Mouse (Mus musculus) T-helper 1 cell (primary cell): ENCODE results near the gene Ush1g.

ENCODE experiments used
- in situ Hi-C: fragments of 300-600 bp; cut with MboI, MseI; formaldehyde crosslinking; loops from one replicate; pipeline ENCODE4 v1.15.1; 2025; ENCODE audit warnings: high pct_unique_total_duplicates

The Ush1g gene

GRCm38 (mm10) chr11:115289885-115290284 lies 32.0 kb downstream of the Ush1g start:
- in situ Hi-C loops: no loop called here

GRCm38 (mm10) chr11:115288305-115288704 lies 33.5 kb downstream of the Ush1g start:
- in situ Hi-C loops: no loop called here

- in situ Hi-C loops: no loop called here
Measured at GRCm38 (mm10) chr11:115287386-115287785, 34.5 kb downstream of the Ush1g start.

- in situ Hi-C loops: no loop called here
Measured at GRCm38 (mm10) chr11:115286201-115286993, 35.4 kb downstream of the Ush1g start.

GRCm38 (mm10) chr11:115285282-115285681 lies 36.6 kb downstream of the Ush1g start:
- in situ Hi-C loops: no loop called here

- in situ Hi-C loops: no loop called here
Measured at GRCm38 (mm10) chr11:115283891-115284620, 37.8 kb downstream of the Ush1g start.

GRCm38 (mm10) chr11:115283486-115283765 lies 38.4 kb downstream of the Ush1g start:
- in situ Hi-C loops: no loop called here

- in situ Hi-C loops: no loop called here
Measured at GRCm38 (mm10) chr11:115282723-115283485, 38.9 kb downstream of the Ush1g start.

- in situ Hi-C loops: no loop called here
Measured at GRCm38 (mm10) chr11:115282295-115282694, 39.5 kb downstream of the Ush1g start.

- in situ Hi-C loops: loop anchor here (5.0 kb wide), 1 partner anchor 117 kb away; the partner anchor contains the start of gene Slc9a3r1
Measured at GRCm38 (mm10) chr11:115279726-115280125, 42.1 kb downstream of the Ush1g start.

- in situ Hi-C loops: loop anchor here (5.0 kb wide), 1 partner anchor 116 kb away; the partner anchor contains the start of gene Slc9a3r1
Measured at GRCm38 (mm10) chr11:115278176-115278575, 43.7 kb downstream of the Ush1g start.

GRCm38 (mm10) chr11:115277604-115277975 lies 44.3 kb downstream of the Ush1g start:
- in situ Hi-C loops: loop anchor here (5.0 kb wide), 1 partner anchor 115 kb away; the partner anchor contains the start of gene Slc9a3r1

- in situ Hi-C loops: loop anchor here (5.0 kb wide), 1 partner anchor 115 kb away; the partner anchor contains the start of gene Slc9a3r1
Measured at GRCm38 (mm10) chr11:115276780-115277603, 44.8 kb downstream of the Ush1g start, which contains the start of gene Fdxr. Gene Fdxr, minus strand, starts transcription at chr11:115277050.

- in situ Hi-C loops: loop anchor here (5.0 kb wide), 1 partner anchor 114 kb away; the partner anchor contains the start of gene Slc9a3r1
Measured at GRCm38 (mm10) chr11:115275954-115276353, 45.9 kb downstream of the Ush1g start.

- in situ Hi-C loops: loop anchor here (5.0 kb wide), 1 partner anchor 113 kb away; the partner anchor contains the start of gene Slc9a3r1
Measured at GRCm38 (mm10) chr11:115275509-115275908, 46.3 kb downstream of the Ush1g start.

- in situ Hi-C loops: loop anchor here (5.0 kb wide), 1 partner anchor 112 kb away; the partner anchor contains the start of gene Slc9a3r1
Measured at GRCm38 (mm10) chr11:115274771-115275170, 47.1 kb downstream of the Ush1g start.

GRCm38 (mm10) chr11:115274178-115274577 lies 47.7 kb downstream of the Ush1g start:
- in situ Hi-C loops: no loop called here

GRCm38 (mm10) chr11:115273735-115274134 lies 48.1 kb downstream of the Ush1g start:
- in situ Hi-C loops: no loop called here

GRCm38 (mm10) chr11:115272894-115273498 lies 48.8 kb downstream of the Ush1g start:
- in situ Hi-C loops: no loop called here

- in situ Hi-C loops: no loop called here
Measured at GRCm38 (mm10) chr11:115271481-115271880, 50.4 kb downstream of the Ush1g start.
